Mouse (Mus musculus) Patski (cell line): Measurements from ENCODE around the gene Zfp472. TPM values are rescaled to one million over a fixed set of nuclear protein-coding genes. Genes with fewer than 3 reads are reported as not detected.

Source experiments
- ATAC-seq: fragments of 100-300 bp; one replicate; pipeline ENCODE4 v1.8.0; 2021
- CTCF ChIA-PET: fragments of 350-600 bp; sonication (Branson Sonifier 250); formaldehyde crosslinking; loops from one replicate; lab custom pipeline; 2022; ENCODE audit warnings: inconsistent platforms; lab: Charles Lee
- POLR2A ChIA-PET: fragments of 350-600 bp; sonication (Branson Sonifier 250); formaldehyde crosslinking; loops from one replicate; lab custom pipeline; 2022; ENCODE audit warnings: antibody characterized with exemption, inconsistent platforms; lab: Charles Lee
- DNase-seq: peaks from one replicate; pipeline ENCODE4 v3.0.0-alpha.2; 2011; ENCODE audit warnings: low read depth, low spot score
- H3K27me3 ChIP-seq: fragments of 371-371 bp; one replicate; pipeline ENCODE4 v1.5.1; 2021
- CTCF ChIP-seq: fragments of 100-300 bp; IDR thresholded peaks from one replicate; pipeline ENCODE4 v1.5.1; 2021
- in situ Hi-C: fragments of 300-500 bp; cut with MboI; formaldehyde crosslinking; loops from 3 replicates; pipeline ENCODE4 v1.11.1; 2018; ENCODE audit warnings: low pct_unique_long_range_greater_than_20kb, mixed read lengths
- polyA plus RNA-seq: library from polyadenylated mRNA; unstranded; gene quantifications from one replicate; pipeline ENCODE4 v1.2.3, GENCODE M21; 2021

The Zfp472 gene
- polyA plus RNA-seq: 3.8 TPM

DNA sequence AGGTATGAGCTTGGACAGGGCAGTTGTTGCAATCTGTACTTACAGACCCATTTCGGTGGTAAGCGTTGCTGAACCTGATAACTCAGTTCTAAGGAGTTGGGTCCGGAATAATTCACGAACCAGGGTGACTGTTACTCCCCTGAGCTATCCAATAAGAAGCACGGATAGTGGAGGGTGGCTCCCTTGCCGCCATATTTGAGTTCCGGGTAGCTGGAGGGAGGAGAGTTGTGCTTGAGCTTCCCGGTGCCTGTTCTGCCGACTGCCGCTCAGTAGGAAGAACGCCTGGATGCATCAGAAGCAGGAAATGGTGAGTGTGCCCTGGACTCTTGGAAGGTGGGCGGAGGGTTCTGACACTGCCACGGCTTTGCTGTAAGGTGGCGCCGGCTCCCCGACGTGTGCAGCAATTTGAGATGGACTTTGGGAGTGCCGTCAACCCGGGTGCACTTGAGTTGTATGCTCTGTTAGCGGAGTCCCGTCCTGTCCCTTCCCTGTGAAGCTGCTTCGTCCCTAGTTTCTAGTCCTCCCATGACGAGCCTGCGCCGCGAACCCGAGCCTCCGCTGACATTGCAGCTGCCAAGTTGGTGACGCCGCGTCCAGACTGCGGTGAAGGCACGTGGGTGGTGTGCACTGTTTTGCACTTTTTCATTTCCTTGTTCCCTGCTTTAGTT lies at the start of gene Zfp472:
Gene Zfp472, plus strand, starts transcription at position 192 of the 668 bp plus-strand sequence.
- DNase-seq (peak; percentile 71), ATAC-seq (peak; percentile 94)
- no peak for TF ChIP-seq CTCF
- CTCF ChIA-PET: interaction anchor here (1.5 to 2.2 kb wide), 3 partner anchors 9 to 27 kb away, joined by 3 to 6 read pairs (median 4); partner anchors contain the start of gene Zfp952
- H3K27me3 ChIP-seq: no peaks in the 10 kb centered on the region
- POLR2A ChIA-PET: no interaction called here
- in situ Hi-C loops: no loop called here

GRCm38 (mm10) chr17:32916075-32916474 lies 49.5 kb upstream of the Zfp472 start:
- in situ Hi-C loops: no loop called here
- no peak for DNase-seq
- no peak for TF ChIP-seq CTCF
- ChIA-PET CTCF (no interaction called here), POLR2A (no interaction called here)
- H3K27me3 ChIP-seq: peaks cover 32% of the 10 kb centered on the region
- no peak for ATAC-seq

- in situ Hi-C loops: no loop called here
- H3K27me3 ChIP-seq: peaks cover 24% of the 10 kb centered on the region
- TF ChIP-seq CTCF: no peak
- ChIA-PET POLR2A (no interaction called here), CTCF (interaction anchor here (0.8 kb wide), 1 partner anchor 9 kb away, joined by 3 read pairs; no protein-coding TSS in a partner anchor)
- ATAC-seq: peak; percentile 18
- DNase-seq: no peak
These were observed 48.5 kb upstream of the Zfp472 start, which contains the start of gene Cyp4f14 for GRCm38 (mm10) chr17:32917131-32917530. Gene Cyp4f14 (minus strand): TSS chr17:32917342.

- ATAC-seq (no peak), DNase-seq (no peak)
- in situ Hi-C loops: no loop called here
- ChIA-PET CTCF (interaction anchor here (1.8 kb wide), 1 partner anchor 14 kb away, joined by 4 read pairs; no protein-coding TSS in a partner anchor), POLR2A (no interaction called here)
- TF ChIP-seq CTCF: no peak
- H3K27me3 ChIP-seq: peaks cover 13% of the 10 kb centered on the region
These were observed 46.5 kb upstream of the Zfp472 start for GRCm38 (mm10) chr17:32919123-32919522.

GRCm38 (mm10) chr17:32923681-32924080 lies 41.9 kb upstream of the Zfp472 start:
- TF ChIP-seq CTCF: no peak
- H3K27me3 ChIP-seq: no peaks in the 10 kb centered on the region
- CTCF ChIA-PET: interaction anchor here (1.0 kb wide), 1 partner anchor 18 kb away, joined by 3 read pairs; no protein-coding TSS in a partner anchor
- ATAC-seq: no peak
- no peak for DNase-seq
- POLR2A ChIA-PET: no interaction called here
- in situ Hi-C loops: no loop called here

GRCm38 (mm10) chr17:32924658-32925312 lies 40.8 kb upstream of the Zfp472 start:
- ChIA-PET CTCF (no interaction called here), POLR2A (no interaction called here)
- no peak for TF ChIP-seq CTCF
- in situ Hi-C loops: no loop called here
- no peak for ATAC-seq
- H3K27me3 ChIP-seq: no peaks in the 10 kb centered on the region
- DNase-seq: no peak

- no peak for TF ChIP-seq CTCF
- ChIA-PET CTCF (interaction anchor here (0.8 to 1.4 kb wide), 2 partner anchors 10 to 15 kb away, joined by 3 read pairs; no protein-coding TSS in a partner anchor), POLR2A (interaction anchor here (0.5 to 0.7 kb wide), 2 partner anchors 53 to 1557 kb away, joined by 3 read pairs; no protein-coding TSS in a partner anchor)
- in situ Hi-C loops: no loop called here
- H3K27me3 ChIP-seq: no peaks in the 10 kb centered on the region
- no peak for DNase-seq
- ATAC-seq: no peak
These were observed 37.8 kb upstream of the Zfp472 start for GRCm38 (mm10) chr17:32927803-32928202.

GRCm38 (mm10) chr17:32939831-32940230 lies 25.8 kb upstream of the Zfp472 start:
- ChIA-PET POLR2A (no interaction called here), CTCF (no interaction called here)
- TF ChIP-seq CTCF: no peak
- ATAC-seq (no peak), DNase-seq (no peak)
- in situ Hi-C loops: no loop called here
- H3K27me3 ChIP-seq: no peaks in the 10 kb centered on the region

- ATAC-seq (no peak), DNase-seq (no peak)
- ChIA-PET POLR2A (no interaction called here), CTCF (no interaction called here)
- no peaks in the 10 kb centered on the region for H3K27me3 ChIP-seq
- in situ Hi-C loops: no loop called here
- TF ChIP-seq CTCF: no peak
These were observed 22.0 kb upstream of the Zfp472 start for GRCm38 (mm10) chr17:32943661-32944060.

DNA sequence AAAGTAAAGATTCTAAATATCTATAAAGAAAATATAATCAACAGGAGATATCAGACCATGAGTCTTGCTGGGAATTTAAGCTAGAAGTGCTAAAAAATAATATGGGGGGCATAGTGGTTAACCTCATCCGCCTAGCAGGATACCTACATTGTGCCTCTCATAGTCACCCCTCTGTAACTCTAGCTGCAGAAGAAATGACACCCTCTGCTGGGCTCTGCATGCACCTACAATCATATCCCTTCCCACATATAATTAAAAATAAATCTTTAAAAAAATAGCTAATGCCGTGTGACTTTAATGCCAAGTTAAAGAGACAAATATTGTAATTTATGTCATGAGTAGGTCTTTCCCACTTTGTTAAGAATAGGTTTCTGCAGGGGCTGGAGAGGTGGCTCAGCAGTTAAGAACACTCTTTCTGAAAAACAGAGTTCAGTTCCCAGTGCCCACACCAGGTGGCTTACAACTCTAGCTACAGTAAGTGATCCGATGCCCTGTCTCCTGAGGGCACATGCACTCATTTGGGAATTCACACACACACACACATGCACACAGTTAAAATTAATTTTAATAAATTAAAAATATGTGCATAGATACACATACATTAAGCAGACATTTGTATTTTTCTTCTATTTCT lies 21.1 kb upstream of the Zfp472 start:
- no peak for DNase-seq
- in situ Hi-C loops: no loop called here
- CTCF ChIA-PET: no interaction called here
- H3K27me3 ChIP-seq: no peaks in the 10 kb centered on the region
- no peak for ATAC-seq
- peak; percentile 52 for TF ChIP-seq CTCF
- POLR2A ChIA-PET: no interaction called here
